Mouse (Mus musculus) C2C12 (cell line): ENCODE data around the gene Safb. TPM values are rescaled to one million over a fixed set of nuclear protein-coding genes. Genes with fewer than 3 reads are reported as not detected.

Experiments used
- H3K27me3 ChIP-seq: one replicate; pipeline ENCODE4 v1.6.1; 2011; ENCODE audit not compliant: control insufficient read depth, insufficient read depth, insufficient read length
- H3K36me3 ChIP-seq: one replicate; pipeline ENCODE4 v1.6.1; 2011; ENCODE audit not compliant: control insufficient read depth, insufficient read depth
- H3K4me3 ChIP-seq: one replicate; pipeline ENCODE4 v1.5.1; 2011; ENCODE audit warnings: mild to moderate bottlenecking, control low read depth; ENCODE audit not compliant: poor library complexity, insufficient read depth, severe bottlenecking
- H3K79me2 ChIP-seq: one replicate; pipeline ENCODE4 v1.6.1; 2011; ENCODE audit not compliant: control insufficient read depth, insufficient read depth
- H3K79me3 ChIP-seq: one replicate; pipeline ENCODE4 v1.6.1; 2011; ENCODE audit warnings: low read depth, control low read depth
- H3ac ChIP-seq: one replicate; pipeline ENCODE3; 2011; ENCODE audit warnings: low read depth; ENCODE audit not compliant: control insufficient read depth, insufficient read length
- CEBPB ChIP-seq: IDR thresholded peaks from one replicate; pipeline ENCODE4 v1.6.1; 2011; ENCODE audit warnings: low read depth, mild to moderate bottlenecking, control low read depth, moderate library complexity
- CTCF ChIP-seq: IDR thresholded peaks from one replicate; pipeline ENCODE4 v1.5.1; 2011; ENCODE audit not compliant: control insufficient read depth, insufficient read depth, insufficient read length
- FOSL1 ChIP-seq: IDR thresholded peaks from one replicate; pipeline ENCODE4 v1.8.0; 2011; ENCODE audit warnings: mild to moderate bottlenecking, low read length; ENCODE audit not compliant: poor library complexity, insufficient read depth, severe bottlenecking
- MAX ChIP-seq: IDR thresholded peaks from one replicate; pipeline ENCODE4 v1.6.1; 2011; ENCODE audit warnings: mild to moderate bottlenecking, control low read depth
- MYOD1 ChIP-seq: IDR thresholded peaks from one replicate; pipeline ENCODE4 v1.6.1; 2011; ENCODE audit warnings: low read depth; ENCODE audit not compliant: control insufficient read depth, insufficient read length
- MYOG ChIP-seq: IDR thresholded peaks from one replicate; pipeline ENCODE4 v1.6.1; 2011; ENCODE audit not compliant: control insufficient read depth, insufficient read length; ENCODE audit errors: extremely low read depth
- USF1 ChIP-seq: IDR thresholded peaks from one replicate; pipeline ENCODE4 v1.6.1; 2011; ENCODE audit warnings: low read depth, mild to moderate bottlenecking, control low read depth, moderate library complexity
- polyA plus RNA-seq: library from polyadenylated mRNA; unstranded; fragments of >200 nt; fragmentation: generic; extraction: Trizol; gene quantifications from one replicate; pipeline ENCODE4 v1.2.1, GENCODE M21; 2012; ENCODE audit warnings: missing spikeins

The Safb gene
- polyA plus RNA-seq, 1 experiment = 69.7 TPM

- TF ChIP-seq MYOG = no peak
- TF ChIP-seq MYOD1 = peak; percentile 79
- H3K36me3 ChIP-seq = peaks cover 94% of the 10 kb centered on the region
Measured at GRCm38 (mm10) chr17:56593527-56594271, 9.1 kb downstream of the Safb start.

GRCm38 (mm10) chr17:56603186-56604069 lies 18.8 kb downstream of the Safb start:
- peaks cover 80% of the 10 kb centered on the region for H3K36me3 ChIP-seq
- H3ac ChIP-seq = no peak overlapping the region
- peaks cover 14% of the 10 kb centered on the region for H3K79me2 ChIP-seq
- no peaks in the 10 kb centered on the region for H3K27me3 ChIP-seq
- TF ChIP-seq CTCF (no peak), MAX (no peak), MYOD1 (no peak), MYOG (no peak), CEBPB (no peak), FOSL1 (no peak), USF1 (no peak)
- H3K79me3 ChIP-seq = no peaks in the 10 kb centered on the region
- H3K4me3 ChIP-seq = no peak overlapping the region

More at GRCm38 (mm10) chr17:56593527-56594271, 9.1 kb downstream of the Safb start:
- Histone ChIP-seq H3K27me3 (no peaks in the 10 kb centered on the region), H3K79me3 (peaks cover 69% of the 10 kb centered on the region), H3K79me2 (peaks cover 78% of the 10 kb centered on the region), H3K4me3 (no peak overlapping the region), H3ac (no peak overlapping the region)

- Histone ChIP-seq H3ac (no peak overlapping the region), H3K79me3 (no peaks in the 10 kb centered on the region), H3K36me3 (peaks cover 80% of the 10 kb centered on the region), H3K79me2 (peaks cover 20% of the 10 kb centered on the region), H3K27me3 (no peaks in the 10 kb centered on the region), H3K4me3 (no peak overlapping the region)
- TF ChIP-seq MYOD1 (no peak), MAX (no peak), USF1 (no peak), MYOG (no peak), CTCF (no peak), FOSL1 (no peak), CEBPB (no peak)
Measured at GRCm38 (mm10) chr17:56604070-56604380, 19.4 kb downstream of the Safb start.

GRCm38 (mm10) chr17:56604422-56604821 lies 19.8 kb downstream of the Safb start:
- peaks cover 23% of the 10 kb centered on the region for H3K79me2 ChIP-seq
- TF ChIP-seq FOSL1 = no peak
- no peaks in the 10 kb centered on the region for H3K79me3 ChIP-seq
- no peak overlapping the region for H3K4me3 ChIP-seq
- no peak overlapping the region for H3ac ChIP-seq
- H3K36me3 ChIP-seq = peaks cover 76% of the 10 kb centered on the region
- no peaks in the 10 kb centered on the region for H3K27me3 ChIP-seq

- no peak overlapping the region for H3ac ChIP-seq
- no peak overlapping the region for H3K4me3 ChIP-seq
- H3K27me3 ChIP-seq = no peaks in the 10 kb centered on the region
- peaks cover 29% of the 10 kb centered on the region for H3K79me2 ChIP-seq
- TF ChIP-seq FOSL1 (no peak), CTCF (no peak), CEBPB (no peak), MYOD1 (no peak), MAX (no peak), MYOG (no peak), USF1 (no peak)
- no peaks in the 10 kb centered on the region for H3K79me3 ChIP-seq
- H3K36me3 ChIP-seq = peaks cover 66% of the 10 kb centered on the region
Measured at GRCm38 (mm10) chr17:56605431-56605830, 20.8 kb downstream of the Safb start.
